14 mouse cellular contexts compared by ENCODE assay signal in the genomic region with DNA sequence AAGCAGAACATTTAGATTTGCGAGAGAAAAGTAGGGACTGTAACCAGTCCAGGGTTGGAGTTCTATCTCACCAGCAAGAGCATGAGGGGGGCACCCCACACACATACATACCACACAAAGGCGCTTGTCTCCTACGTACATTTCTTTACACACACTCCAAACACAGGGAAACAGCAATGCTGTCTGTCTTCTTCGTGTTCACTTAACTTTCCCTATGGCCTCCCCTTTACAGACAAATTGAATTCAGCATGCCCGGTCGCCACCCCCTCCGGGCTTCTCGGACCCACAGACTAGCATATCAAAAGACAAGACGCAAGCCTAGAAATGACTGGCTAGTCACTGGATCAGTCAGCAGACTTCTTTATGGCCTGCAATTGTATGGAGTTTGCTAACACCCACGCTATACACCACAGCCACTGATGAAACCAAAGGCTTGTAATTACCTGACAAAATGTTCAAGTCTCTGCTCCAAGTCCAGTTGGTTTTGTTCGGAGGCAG. TPM values are rescaled to one million over a fixed set of nuclear protein-coding genes. Genes with fewer than 3 reads are reported as not detected.
DNase-seq lines count a peak whose midpoint lies in the region; ATAC-seq lines count a peak whose summit lies in the region.
"Had no signal": no experiment of that assay in that cellular context is flagged by ENCODE, and none has a peak within 500 bp of the region (broad histone marks: within the 10 kb centered on the region; RNA-seq: fewer than 3 reads in every experiment).

No protein-coding gene starts in this region.

- H3K9me3 ChIP-seq in kidney, embryonic 16.5 days (ENCODE audit: low read length) = no peaks in the 10 kb centered on the region
- no peaks in the 10 kb centered on the region for H3K9me3 ChIP-seq in hindbrain, embryonic 13.5 days
- H3K9me3 ChIP-seq in neural tube, embryonic 11.5 days (ENCODE audit: control insufficient read depth, low read length) = no peaks in the 10 kb centered on the region
- H3K9me3 ChIP-seq: G1E; liver, embryonic 15.5 days had no signal

- peak; percentile 43 for DNase-seq in embryo, embryonic 11 days
- DNase-seq in embryo, embryonic 10 days (ENCODE audit: low spot score) = no peak
- DNase-seq in kidney, adult 11 months = no peak
- DNase-seq in neural tube, embryonic 11.5 days (ENCODE audit: low spot score) = peak; percentile 66
- no peak for DNase-seq in cerebellum, postnatal 14 days
- DNase-seq in urinary bladder, adult 18-20 months (ENCODE audit: low spot score in 2 of 2) = no peak
- DNase-seq: adrenal gland, adult 2 months; cerebellum, adult 18-20 months had no signal

- peak overlapping the region; percentile 72 for H3K4me2 ChIP-seq in kidney, embryonic 16.5 days (replicated peaks; ENCODE audit: low read depth, low read length)
- H3K4me2 ChIP-seq in hindbrain, embryonic 13.5 days = peak overlapping the region; percentile 88
- H3K4me2 ChIP-seq in neural tube, embryonic 11.5 days (ENCODE audit: low read depth) = peak overlapping the region; percentile 78

- 17% methylated on average over 11 of the region's 11 CpGs for WGBS in kidney, embryonic 16.5 days
- under 1% methylated on average over 11 of the region's 11 CpGs for WGBS in hindbrain, embryonic 13.5 days
- 1% methylated on average over 11 of the region's 11 CpGs for WGBS in neural tube, embryonic 11.5 days

- peak overlapping the region; percentile 97 for H3K27ac ChIP-seq in kidney, embryonic 16.5 days (ENCODE audit: low read length)
- peak overlapping the region; percentile 99 for H3K27ac ChIP-seq in hindbrain, embryonic 13.5 days
- peak overlapping the region; percentile 100 for H3K27ac ChIP-seq in neural tube, embryonic 11.5 days (ENCODE audit: low read depth, low read length)
- H3K27ac ChIP-seq: layer of hippocampus, adult 2 months; liver, embryonic 15.5 days had no signal

- no peak for ATAC-seq in kidney, embryonic 16.5 days (ENCODE audit: low FRiP score, low TSS enrichment)
- ATAC-seq in hindbrain, embryonic 13.5 days (ENCODE audit: low FRiP score) = no peak
- no peak for ATAC-seq in neural tube, embryonic 11.5 days (ENCODE audit: insufficient read depth, low FRiP score, low TSS enrichment)

- H3K36me3 ChIP-seq in kidney, embryonic 16.5 days (ENCODE audit: insufficient read depth, low read length) = no peaks in the 10 kb centered on the region
- H3K36me3 ChIP-seq in hindbrain, embryonic 13.5 days = no peaks in the 10 kb centered on the region
- H3K36me3 ChIP-seq in neural tube, embryonic 11.5 days (ENCODE audit: control insufficient read depth, insufficient read depth, low read length) = no peaks in the 10 kb centered on the region
- H3K36me3 ChIP-seq: G1E; liver, embryonic 15.5 days had no signal

- H3K4me1 ChIP-seq in kidney, embryonic 16.5 days (ENCODE audit: insufficient read depth, low read length) = peaks cover 84% of the 10 kb centered on the region
- H3K4me1 ChIP-seq in hindbrain, embryonic 13.5 days (replicated peaks) = peaks cover 48% of the 10 kb centered on the region
- peaks cover 67% of the 10 kb centered on the region for H3K4me1 ChIP-seq in neural tube, embryonic 11.5 days (ENCODE audit: control insufficient read depth, insufficient read depth, low read length)

- H3K27me3 ChIP-seq in kidney, embryonic 16.5 days (ENCODE audit: insufficient read depth, low read length) = no peaks in the 10 kb centered on the region
- peaks cover 66% of the 10 kb centered on the region for H3K27me3 ChIP-seq in hindbrain, embryonic 13.5 days
- H3K27me3 ChIP-seq in neural tube, embryonic 11.5 days (ENCODE audit: control insufficient read depth, insufficient read depth, low read length) = no peaks in the 10 kb centered on the region

- H3K4me3 ChIP-seq in kidney, embryonic 16.5 days (ENCODE audit: low read length) = peak overlapping the region; percentile 63
- H3K4me3 ChIP-seq in hindbrain, embryonic 13.5 days = peak overlapping the region; percentile 70
- H3K4me3 ChIP-seq in neural tube, embryonic 11.5 days (ENCODE audit: low read depth, low read length) = peak overlapping the region; percentile 91
- H3K4me3 ChIP-seq: layer of hippocampus, adult 2 months had no signal

- peak overlapping the region; percentile 89 for H3K9ac ChIP-seq in kidney, embryonic 16.5 days (replicated peaks; ENCODE audit: low read length)
- H3K9ac ChIP-seq in hindbrain, embryonic 13.5 days = peak overlapping the region; percentile 97
- H3K9ac ChIP-seq in neural tube, embryonic 11.5 days (ENCODE audit: low read length) = peak overlapping the region; percentile 99
- H3K9ac ChIP-seq: liver, embryonic 15.5 days had no signal

RNA-seq across cellular contexts. Expression of gene 5730596B20Rik, which starts 3.0 kb away (rescaled TPM):
- polyA plus RNA-seq in kidney, embryonic 16.5 days (2015; fragmentation: Nextera tagmentation; extraction: Ambion mirVana) = 1.7 and 2.5 TPM in 2 replicates
- polyA plus RNA-seq in hindbrain, embryonic 13.5 days (2015; fragmentation: Nextera tagmentation; extraction: Ambion mirVana) = 7.6 and 8.3 TPM in 2 replicates
- 4.1 and 4.5 TPM in 2 replicates for polyA plus RNA-seq in neural tube, embryonic 11.5 days (2014; fragmentation: Nextera tagmentation; extraction: Ambion mirVana)
- polyA plus RNA-seq: G1E; midbrain, postnatal 0 days had no signal

RNA-seq across cellular contexts. Expression of gene Hoxa4, which starts 11.3 kb away (rescaled TPM):
- 1.2 and 1.4 TPM in 2 replicates for polyA plus RNA-seq in kidney, embryonic 16.5 days (2015; fragmentation: Nextera tagmentation; extraction: Ambion mirVana)
- polyA plus RNA-seq in hindbrain, embryonic 13.5 days (2015; fragmentation: Nextera tagmentation; extraction: Ambion mirVana) = 14.5 and 14.8 TPM in 2 replicates
- polyA plus RNA-seq in neural tube, embryonic 11.5 days (2014; fragmentation: Nextera tagmentation; extraction: Ambion mirVana) = 10.2 and 11.7 TPM in 2 replicates
- polyA plus RNA-seq: G1E; midbrain, postnatal 0 days had no signal

RNA-seq across cellular contexts. Expression of gene Hoxa2, which starts 15.6 kb away (rescaled TPM):
- 2.1 and 2.6 TPM in 2 replicates for polyA plus RNA-seq in kidney, embryonic 16.5 days (2015; fragmentation: Nextera tagmentation; extraction: Ambion mirVana)
- 39.1 and 40.2 TPM in 2 replicates for polyA plus RNA-seq in hindbrain, embryonic 13.5 days (2015; fragmentation: Nextera tagmentation; extraction: Ambion mirVana)
- polyA plus RNA-seq in neural tube, embryonic 11.5 days (2014; fragmentation: Nextera tagmentation; extraction: Ambion mirVana) = 36.0 and 37.5 TPM in 2 replicates
- polyA plus RNA-seq: G1E; midbrain, postnatal 0 days had no signal

RNA-seq across cellular contexts. Expression of gene Hoxa1, which starts 22.1 kb away (rescaled TPM):
- 0.81 and 0.82 TPM in 2 replicates for polyA plus RNA-seq in kidney, embryonic 16.5 days (2015; fragmentation: Nextera tagmentation; extraction: Ambion mirVana)
- polyA plus RNA-seq in hindbrain, embryonic 13.5 days (2015; fragmentation: Nextera tagmentation; extraction: Ambion mirVana) = 1.5 and 2.0 TPM in 2 replicates
- 8.0 and 9.3 TPM in 2 replicates for polyA plus RNA-seq in neural tube, embryonic 11.5 days (2014; fragmentation: Nextera tagmentation; extraction: Ambion mirVana)
- polyA plus RNA-seq: G1E; midbrain, postnatal 0 days had no signal

RNA-seq across cellular contexts. Expression of gene Hoxa5, which starts 24.1 kb away (rescaled TPM):
- 9.0 and 9.5 TPM in 2 replicates for polyA plus RNA-seq in kidney, embryonic 16.5 days (2015; fragmentation: Nextera tagmentation; extraction: Ambion mirVana)
- polyA plus RNA-seq in hindbrain, embryonic 13.5 days (2015; fragmentation: Nextera tagmentation; extraction: Ambion mirVana) = 116 and 150 TPM in 2 replicates
- polyA plus RNA-seq in neural tube, embryonic 11.5 days (2014; fragmentation: Nextera tagmentation; extraction: Ambion mirVana) = 53.4 and 56.5 TPM in 2 replicates
- polyA plus RNA-seq: G1E; midbrain, postnatal 0 days had no signal

Comparison
In these comparisons a context has a peak if more than half of its experiments do, and no peak if none do; other contexts are left out.
1. DNase-seq: peak in embryo, embryonic 11 days (single experiment) and neural tube, embryonic 11.5 days (single experiment); none in embryo, embryonic 10 days (single experiment), kidney, adult 11 months (single experiment), cerebellum, postnatal 14 days (0 of 2) and urinary bladder, adult 18-20 months (0 of 2).
2. RNA of gene Hoxa2, which starts 15.6 kb away (polyA plus RNA-seq): 39.1 to 40.2 TPM in hindbrain, embryonic 13.5 days and 36.0 to 37.5 TPM in neural tube, embryonic 11.5 days; 2.1 to 2.6 TPM in kidney, embryonic 16.5 days; every median in the first group is over 10 times any median in the second.
3. Peak in every context shown above with its lines, with median percentiles within 50 percentile points of each other: H3K27ac ChIP-seq, H3K4me2 ChIP-seq, H3K4me3 ChIP-seq and H3K9ac ChIP-seq.